Mouse (Mus musculus) midbrain, embryonic 13.5 days (tissue): Measurements from ENCODE around the gene Mri1. TPM values are rescaled to one million over a fixed set of nuclear protein-coding genes. Genes with fewer than 3 reads are reported as not detected.

ENCODE experiments used
- ATAC-seq: fragments of 200-750 bp; cut with Nextera tagmentation; 2 replicates; pipeline ENCODE4 v1.8.0; 2017; ENCODE audit warnings: mild to moderate bottlenecking, moderate TSS enrichment, moderate library complexity
- H3K27ac ChIP-seq: fragments of 300-500 bp; sonication (generic); 2 replicates; pipeline ENCODE4 v1.5.1; 2015; ENCODE audit warnings: inconsistent platforms, mild to moderate bottlenecking, moderate library complexity
- H3K27me3 ChIP-seq: fragments of 300-500 bp; sonication (generic); 2 replicates; pipeline ENCODE4 v1.6.1; 2015; ENCODE audit warnings: mild to moderate bottlenecking, inconsistent platforms
- H3K36me3 ChIP-seq: fragments of 300-500 bp; sonication (generic); 2 replicates; pipeline ENCODE4 v1.6.1; 2015; ENCODE audit warnings: mild to moderate bottlenecking, inconsistent platforms
- H3K4me1 ChIP-seq: fragments of 300-500 bp; sonication (generic); replicated peaks from 2 replicates; pipeline ENCODE4 v1.6.1; 2015; ENCODE audit warnings: inconsistent platforms
- H3K4me2 ChIP-seq: fragments of 300-500 bp; sonication (generic); replicated peaks from 2 replicates; pipeline ENCODE4 v1.6.1; 2015; ENCODE audit warnings: moderate library complexity, mild to moderate bottlenecking, inconsistent platforms
- H3K4me3 ChIP-seq: fragments of 300-500 bp; sonication (generic); replicated peaks from 2 replicates; pipeline ENCODE4 v1.5.1; 2015; ENCODE audit warnings: mild to moderate bottlenecking, inconsistent platforms
- H3K9ac ChIP-seq: fragments of 300-500 bp; sonication (generic); replicated peaks from 2 replicates; pipeline ENCODE4 v1.6.1; 2015; ENCODE audit warnings: mild to moderate bottlenecking, inconsistent platforms
- H3K9me3 ChIP-seq: fragments of 300-500 bp; sonication (generic); 2 replicates; pipeline ENCODE4 v1.6.1; 2016; ENCODE audit warnings: mild to moderate bottlenecking, inconsistent platforms
- WGBS: fragments of 180-500 bp; shearing (Covaris S2); methylation state at CpG from one replicate; pipeline ENCODE4 v1.1.7; 2015; 5-methylcytosine and 5-hydroxymethylcytosine counted together
- microRNA counts: library from miRNA; unstranded; fragments of <30 nt; microRNA quantifications from one replicate; lab custom pipeline; 2016
- microRNA-seq: library from miRNA; unstranded; fragments of <30 nt; microRNA quantifications from one replicate; pipeline ENCODE4, GENCODE M21; 2016
- polyA plus RNA-seq: library from polyadenylated mRNA; unstranded; fragments of >200 nt; fragmentation: Nextera tagmentation; extraction: Ambion mirVana; gene quantifications from 2 replicates; pipeline ENCODE4 v1.2.1, GENCODE M21; 2015

Mri1 gene
- polyA plus RNA-seq, 1 experiment from 2014 or later = 57.5 TPM

- H3K27ac ChIP-seq = peak overlapping the region; percentile 2; the same call in 1 of the 2 replicates
- peak overlapping the region; percentile 69 for H3K9ac ChIP-seq
- H3K4me1 ChIP-seq = peaks cover 57% of the 10 kb centered on the region
- 9% methylated on average over 41 of the region's 70 CpGs for WGBS
- H3K4me2 ChIP-seq = peak overlapping the region; percentile 74
- peaks cover 19% of the 10 kb centered on the region for H3K27me3 ChIP-seq
- H3K9me3 ChIP-seq = no peaks in the 10 kb centered on the region
- no peaks in the 10 kb centered on the region for H3K36me3 ChIP-seq
- ATAC-seq = no peak
- H3K4me3 ChIP-seq = peak overlapping the region; percentile 43
Measured at GRCm38 (mm10) chr8:84200652-84201544, 56.2 kb downstream of the Mri1 start.

- H3K27ac ChIP-seq = peak overlapping the region; percentile 47
- peaks cover 19% of the 10 kb centered on the region for H3K27me3 ChIP-seq
- ATAC-seq = no peak
- peaks cover 57% of the 10 kb centered on the region for H3K4me1 ChIP-seq
- H3K9ac ChIP-seq = peak overlapping the region; percentile 69; the same call in 1 of the 2 replicates
- peak overlapping the region; percentile 43 for H3K4me3 ChIP-seq
- H3K4me2 ChIP-seq = peak overlapping the region; percentile 74
- WGBS = 26% methylated on average over 8 of the region's 8 CpGs
- H3K36me3 ChIP-seq = no peaks in the 10 kb centered on the region
- H3K9me3 ChIP-seq = no peaks in the 10 kb centered on the region
Measured at GRCm38 (mm10) chr8:84200126-84200555, 57.0 kb downstream of the Mri1 start.

MicroRNA genes within 50 kb of the gene (microRNA counts, 519-probe panel; counts per million panel counts)
- microRNA mmu-miR-23a (lab: Ali Mortazavi, UCI) (4,482 counts per million, percentile 81 among the panel's probes with 10 or more counts), microRNA mmu-miR-27a (lab: Ali Mortazavi, UCI) (5,010 counts per million, percentile 87 among the panel's probes with 10 or more counts)

Small RNAs within 50 kb of the gene (microRNA-seq; reads per million reads assigned to microRNA genes)
- gene Mir23a (3,346 reads per million, percentile 87 among the genes with 10 or more reads in this experiment), gene Mir24-2 (not detected), gene Mir27a (48.2 reads per million, percentile 45 among the genes with 10 or more reads in this experiment), gene Mir3074-2 (not detected)

Other genes with a start within 250 kb of the Mri1 start
- gene 2210011C24Rik, start 245.2 kb downstream of the Mri1 start, polyA plus RNA-seq = 0.19 TPM in 1 of 2 replicates, not detected in the other
- 2.0 and 3.4 TPM in 2 replicates for gene Palm3, start 235.9 kb downstream of the Mri1 start, polyA plus RNA-seq
- gene Il27ra, start 214.7 kb downstream of the Mri1 start, polyA plus RNA-seq = 0.23 and 0.26 TPM in 2 replicates
- not detected in 2 replicates for gene Rln3, start 212.3 kb downstream of the Mri1 start, polyA plus RNA-seq
- 1.8 and 2.1 TPM in 2 replicates for gene Gm10643, start 192.2 kb downstream of the Mri1 start, polyA plus RNA-seq
- gene Rfx1, start 190.5 kb downstream of the Mri1 start, polyA plus RNA-seq = 9.8 and 10.0 TPM in 2 replicates
- gene Dcaf15, start 152.6 kb downstream of the Mri1 start, polyA plus RNA-seq = 21.0 and 23.3 TPM in 2 replicates
- gene Podnl1, start 131.3 kb downstream of the Mri1 start, polyA plus RNA-seq = 0.44 and 0.57 TPM in 2 replicates
- gene Cc2d1a, start 109.4 kb downstream of the Mri1 start, polyA plus RNA-seq = 24.5 and 24.7 TPM in 2 replicates
- 2.3 and 2.7 TPM in 2 replicates for gene 4930432K21Rik, start 109.3 kb downstream of the Mri1 start, polyA plus RNA-seq
- gene Nanos3, start 72.1 kb downstream of the Mri1 start, polyA plus RNA-seq = 8.8 and 11.6 TPM in 2 replicates
- gene Zswim4, start 20.3 kb downstream of the Mri1 start, polyA plus RNA-seq = 44.9 and 47.4 TPM in 2 replicates
- 261 and 273 TPM in 2 replicates for gene D8Ertd738e, start 7.6 kb downstream of the Mri1 start, polyA plus RNA-seq
- 22.3 and 24.0 TPM in 2 replicates for gene Ccdc130, start 13.1 kb upstream of the Mri1 start, polyA plus RNA-seq
- gene Cacna1a, start 131.1 kb upstream of the Mri1 start, polyA plus RNA-seq = 18.6 and 19.0 TPM in 2 replicates